Mouse (Mus musculus) liver, adult 2 months (tissue): Measurements from ENCODE around the gene Shisa5. TPM values are rescaled to one million over a fixed set of nuclear protein-coding genes. Genes with fewer than 3 reads are reported as not detected.

Experiments
- DNase-seq: peaks from one replicate; pipeline ENCODE4 v3.0.0-alpha.2; 2011; ENCODE audit warnings: low read depth, low spot score; ENCODE audit errors: extremely low read depth
- H3K27ac ChIP-seq: fragments of 200-500 bp; replicated peaks from 2 replicates; pipeline ENCODE4 v1.5.1; 2012; ENCODE audit warnings: low read depth, mild to moderate bottlenecking, control low read depth, inconsistent platforms, low read length; ENCODE audit not compliant: insufficient read depth
- H3K27me3 ChIP-seq: fragments of 200-500 bp; 2 replicates; pipeline ENCODE4 v1.6.1; 2012; ENCODE audit warnings: mild to moderate bottlenecking, moderate library complexity, low read length, inconsistent platforms; ENCODE audit not compliant: control insufficient read depth, insufficient read depth
- H3K36me3 ChIP-seq: fragments of 200-500 bp; 2 replicates; pipeline ENCODE4 v1.6.1; 2012; ENCODE audit warnings: low read length, inconsistent platforms; ENCODE audit not compliant: control insufficient read depth, insufficient read depth
- H3K4me1 ChIP-seq: fragments of 200-500 bp; 2 replicates; pipeline ENCODE4 v1.6.1; 2011; ENCODE audit warnings: low read length; ENCODE audit not compliant: control insufficient read depth, insufficient read depth
- H3K4me3 ChIP-seq: fragments of 200-500 bp; 2 replicates; pipeline ENCODE4 v1.5.1; 2011; ENCODE audit warnings: low read depth, mild to moderate bottlenecking, control low read depth, low read length, moderate library complexity; ENCODE audit not compliant: insufficient read depth
- H3K79me2 ChIP-seq: fragments of 200-500 bp; 2 replicates; pipeline ENCODE4 v1.6.1; 2012; ENCODE audit warnings: inconsistent platforms, mild to moderate bottlenecking, low read length, moderate library complexity; ENCODE audit not compliant: control insufficient read depth, insufficient read depth
- H3K9ac ChIP-seq: fragments of 200-500 bp; 2 replicates; pipeline ENCODE4 v1.6.1; 2012; ENCODE audit warnings: low read depth, mild to moderate bottlenecking, control low read depth, inconsistent platforms, low read length
- CTCF ChIP-seq: fragments of 200-500 bp; IDR thresholded peaks from 2 replicates; pipeline ENCODE4 v1.5.1; 2011; ENCODE audit warnings: low read depth, low read length, control low read depth
- POLR2A ChIP-seq: fragments of 200-500 bp; IDR thresholded peaks from 2 replicates; pipeline ENCODE4 v1.6.1; 2011; ENCODE audit warnings: low read length, control low read depth; ENCODE audit not compliant: insufficient read depth; ENCODE audit errors: extremely low read depth
- WGBS: fragments of 180-500 bp; shearing (Covaris S2); methylation state at CpG from one replicate; pipeline ENCODE4 v1.1.7; 2018; 5-methylcytosine and 5-hydroxymethylcytosine counted together
- polyA plus RNA-seq: library from polyadenylated mRNA; depleted of rRNA; stranded (reverse); fragments of >200 nt; gene quantifications from 2 replicates; pipeline ENCODE4 v1.2.3, GENCODE M21; 2012
- total RNA-seq: library from RNA; depleted of rRNA; stranded (reverse); fragments of >200 nt; gene quantifications from 2 replicates; pipeline ENCODE4 v1.2.3, GENCODE M21; 2014

Gene Shisa5
- total and polyA plus RNA-seq, 2 experiments, result 23.8 to 205 TPM

DNA sequence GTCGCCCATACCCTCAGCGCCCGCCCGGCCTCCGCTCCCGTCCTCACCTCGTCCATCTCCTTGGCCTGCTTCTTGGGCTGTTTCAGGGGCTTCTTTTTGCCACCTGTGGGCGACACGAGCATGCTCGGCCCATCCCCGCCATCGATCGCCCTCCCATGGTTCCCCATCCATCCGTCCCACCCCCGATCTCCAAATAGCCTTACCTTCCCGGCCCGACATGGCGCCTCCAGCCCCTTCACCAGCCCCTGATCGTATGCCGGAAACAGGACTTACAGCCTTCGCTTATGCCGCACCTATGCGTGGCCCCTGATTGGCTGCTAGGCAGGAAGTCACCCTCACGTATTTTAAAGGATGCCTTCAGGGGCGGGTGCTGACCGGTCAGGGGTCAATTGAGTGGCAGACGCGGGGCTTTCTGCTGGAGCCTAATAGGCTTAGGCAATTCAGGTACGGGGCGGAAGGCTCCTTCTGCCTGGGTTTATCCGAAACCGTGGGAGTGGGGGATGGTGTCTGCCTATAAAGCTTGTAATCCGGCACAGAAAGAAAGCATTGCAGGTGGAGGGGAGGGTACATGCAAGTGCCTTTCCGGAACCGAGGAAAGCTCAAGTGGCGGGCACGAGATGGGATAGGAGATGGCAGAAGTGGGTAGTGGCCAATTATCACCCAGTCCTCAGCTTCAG lies 43.9 kb downstream of the Shisa5 start, which contains the start of the genes Ccdc51 and Tma7:
Ccdc51 (plus strand) TSS at position 370 of the 677 bp plus-strand sequence.
Tma7 (minus strand) TSS at position 464 of the 677 bp plus-strand sequence.
- H3K4me3 ChIP-seq, result peak within 1 kb of the TSS; percentile 81
- WGBS, result under 1% methylated on average over 37 of the region's 37 CpGs
- no peak for TF ChIP-seq CTCF
- TF ChIP-seq POLR2A, result peak; percentile 66
- H3K27me3 ChIP-seq, result no peaks in the 10 kb centered on the region
- peaks cover 6% of the 10 kb centered on the region; the same call in 1 of the 2 replicates for H3K79me2 ChIP-seq
- peak within 1 kb of the TSS; percentile 72 for H3K27ac ChIP-seq
- H3K9ac ChIP-seq, result peak within 1 kb of the TSS; percentile 72
- peaks cover 6% of the 10 kb centered on the region for H3K4me1 ChIP-seq
- H3K36me3 ChIP-seq, result peaks cover 7% of the 10 kb centered on the region
- DNase-seq, result peak; percentile 82

DNA sequence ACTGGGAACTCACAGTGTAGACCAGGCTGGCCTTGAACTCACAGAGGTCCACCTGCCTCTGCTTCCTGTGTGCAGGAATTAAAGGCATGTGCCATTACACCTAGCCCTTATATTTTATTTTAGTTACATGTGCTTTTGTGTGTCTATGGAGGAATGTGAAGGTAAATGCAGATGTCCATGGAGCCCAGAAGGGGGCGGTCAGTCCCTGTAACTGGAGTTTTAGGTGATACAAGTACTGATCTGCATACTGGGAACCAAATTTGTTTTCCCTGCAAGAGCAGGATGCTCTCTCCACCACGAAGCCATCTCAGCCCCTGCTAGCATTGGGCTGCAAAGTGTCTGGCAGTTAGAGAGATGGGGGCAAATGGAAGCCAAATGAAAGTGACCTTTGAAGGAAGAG lies 46.6 kb downstream of the Shisa5 start:
- no peak for DNase-seq
- no peak overlapping the region for H3K4me3 ChIP-seq
- TF ChIP-seq POLR2A, result no peak
- TF ChIP-seq CTCF, result peak; percentile 56
- peaks cover 5% of the 10 kb centered on the region; the same call in 1 of the 2 replicates for H3K36me3 ChIP-seq
- H3K4me1 ChIP-seq, result peaks cover 9% of the 10 kb centered on the region
- no peaks in the 10 kb centered on the region for H3K27me3 ChIP-seq
- WGBS, result 33% methylated on average over 2 of the region's 2 CpGs
- H3K79me2 ChIP-seq, result peaks cover 6% of the 10 kb centered on the region; the same call in 1 of the 2 replicates
- H3K9ac ChIP-seq, result no peak overlapping the region
- H3K27ac ChIP-seq, result no peak overlapping the region

DNA sequence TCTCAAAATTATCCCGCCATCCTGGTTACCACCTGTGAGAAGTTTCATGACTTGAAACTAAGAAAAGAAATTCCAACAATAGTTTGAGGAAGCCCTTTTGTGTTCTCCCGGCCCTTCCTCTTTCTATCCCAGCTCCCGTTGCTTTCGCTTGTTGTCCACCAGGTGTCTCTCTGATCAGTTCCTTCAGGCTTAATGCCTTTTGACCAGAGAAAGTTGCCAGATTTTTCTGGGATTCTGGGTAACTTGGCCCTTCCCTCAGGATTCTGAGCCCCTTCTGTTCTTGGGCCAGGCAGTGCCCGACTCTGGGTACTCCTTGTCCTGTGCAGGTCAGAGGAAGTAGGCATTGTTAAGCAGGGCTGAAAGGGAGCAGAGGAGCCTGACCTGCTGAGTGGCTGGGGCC lies 49.6 kb downstream of the Shisa5 start:
- TF ChIP-seq CTCF, result peak; percentile 26; the same call in 1 of the 2 replicates
- TF ChIP-seq POLR2A, result no peak
- DNase-seq, result peak; percentile 58
- Histone ChIP-seq H3K27ac (no peak overlapping the region), H3K36me3 (no peaks in the 10 kb centered on the region), H3K9ac (peak overlapping the region; percentile 33), H3K4me3 (no peak overlapping the region), H3K27me3 (no peaks in the 10 kb centered on the region), H3K4me1 (peaks cover 19% of the 10 kb centered on the region), H3K79me2 (peaks cover 3% of the 10 kb centered on the region; the same call in 1 of the 2 replicates)
- 9% methylated on average over 5 of the region's 5 CpGs for WGBS

DNA sequence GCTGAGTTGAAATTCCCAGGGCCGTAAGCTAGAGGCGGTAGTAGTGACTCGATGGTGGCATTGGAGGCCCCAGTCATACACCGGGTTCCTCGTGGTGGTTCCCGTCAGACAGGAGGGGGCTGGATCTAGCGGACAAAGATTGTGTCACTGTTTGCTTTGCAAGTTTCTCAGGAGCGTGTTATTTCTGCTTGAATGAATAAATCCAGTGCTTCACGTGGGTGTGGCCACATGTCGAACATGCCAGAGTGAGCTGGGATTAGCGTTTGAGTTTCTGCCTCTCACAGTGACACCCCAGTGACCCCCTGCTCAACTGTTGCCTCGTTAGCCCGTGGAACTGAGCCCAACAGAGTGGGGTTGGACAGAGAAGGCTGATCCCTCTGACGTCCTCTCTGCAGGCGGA lies 52.1 kb downstream of the Shisa5 start:
- Histone ChIP-seq H3K27ac (peak overlapping the region; percentile 69), H3K4me1 (peaks cover 26% of the 10 kb centered on the region), H3K36me3 (no peaks in the 10 kb centered on the region), H3K27me3 (no peaks in the 10 kb centered on the region), H3K4me3 (no peak overlapping the region), H3K9ac (peak overlapping the region; percentile 32), H3K79me2 (no peaks in the 10 kb centered on the region; the same call in 1 of the 2 replicates)
- WGBS, result 25% methylated on average over 15 of the region's 15 CpGs
- no peak for TF ChIP-seq CTCF
- no peak for TF ChIP-seq POLR2A
- DNase-seq, result peak; percentile 62

DNA sequence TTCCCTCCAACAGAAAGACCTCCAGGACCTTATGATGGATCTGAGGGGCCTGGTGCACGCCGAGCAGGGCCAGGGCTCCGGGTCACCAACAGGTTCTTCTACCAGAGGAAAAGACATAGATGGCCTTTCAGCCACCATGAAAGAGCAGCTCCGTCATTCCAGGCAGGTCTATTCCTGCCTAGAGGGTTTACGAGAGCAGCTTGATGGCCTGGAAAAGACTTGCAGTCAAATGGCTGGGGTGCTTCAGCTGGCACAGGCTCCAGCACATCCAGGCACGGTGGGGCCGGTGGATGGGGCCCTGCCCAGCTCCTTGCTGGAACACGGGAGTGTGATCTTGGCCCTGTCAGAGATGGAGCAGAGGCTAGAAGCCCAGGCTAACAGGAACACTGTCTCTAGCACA lies 53.4 kb downstream of the Shisa5 start:
- H3K9ac ChIP-seq, result no peak overlapping the region
- DNase-seq, result no peak
- H3K36me3 ChIP-seq, result no peaks in the 10 kb centered on the region
- no peak overlapping the region for H3K27ac ChIP-seq
- H3K4me1 ChIP-seq, result peaks cover 26% of the 10 kb centered on the region
- TF ChIP-seq POLR2A (no peak), CTCF (no peak)
- H3K79me2 ChIP-seq, result no peaks in the 10 kb centered on the region; the same call in 1 of the 2 replicates
- no peaks in the 10 kb centered on the region for H3K27me3 ChIP-seq
- no peak overlapping the region for H3K4me3 ChIP-seq
- WGBS, result 80% methylated on average over 8 of the region's 8 CpGs

DNA sequence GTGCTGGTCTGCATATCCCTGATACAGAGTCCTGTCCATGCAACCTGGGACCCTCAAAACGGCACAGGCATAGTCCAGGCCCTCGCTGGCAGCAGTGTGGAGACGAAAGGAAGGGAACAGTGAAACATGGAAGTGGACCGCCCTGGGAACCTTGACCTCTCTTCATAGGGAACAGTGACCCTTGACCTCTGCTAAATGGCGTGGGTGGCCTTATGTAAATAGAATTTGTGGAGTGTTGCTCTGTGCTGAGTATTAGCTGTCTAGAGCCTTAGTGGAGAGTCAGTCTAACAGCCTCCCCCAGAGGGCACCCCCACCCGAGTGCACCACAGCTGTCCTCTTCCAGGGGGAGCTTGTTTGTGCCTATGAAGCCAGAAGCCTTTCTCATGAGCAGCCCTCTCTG lies 54.4 kb downstream of the Shisa5 start:
- H3K36me3 ChIP-seq, result no peaks in the 10 kb centered on the region
- H3K27ac ChIP-seq, result peak overlapping the region; percentile 73
- H3K4me3 ChIP-seq, result no peak overlapping the region
- H3K27me3 ChIP-seq, result no peaks in the 10 kb centered on the region
- no peaks in the 10 kb centered on the region; the same call in 1 of the 2 replicates for H3K79me2 ChIP-seq
- peaks cover 33% of the 10 kb centered on the region for H3K4me1 ChIP-seq
- DNase-seq, result peak; percentile 93
- 16% methylated on average over 6 of the region's 6 CpGs for WGBS
- peak overlapping the region; percentile 14; the same call in 1 of the 2 replicates for H3K9ac ChIP-seq
- TF ChIP-seq POLR2A, result no peak
- 0 out of 2 replicates have a peak, but pooled peaks have one; percentile 9 for TF ChIP-seq CTCF
